Mouse (Mus musculus) CD4-positive naive resting alpha-beta T cell, adult 57 days (primary cell): Measurements from ENCODE around the gene Sbp. TPM values are rescaled to one million over a fixed set of nuclear protein-coding genes. Genes with fewer than 3 reads are reported as not detected.

Experiments used
- total RNA-seq: library from RNA; stranded (reverse); gene quantifications from one replicate; pipeline ENCODE4 v1.2.4, GENCODE M21; 2023

The Sbp gene
- total RNA-seq: not detected

GRCm38 (mm10) chr17:23941372-23941771 lies at the start of gene Sbp:
TSS of gene Sbp (plus strand) at chr17:23941672.

GRCm38 (mm10) chr17:23917158-23917557 lies 24.3 kb upstream of the Sbp start, which contains the start of gene Dcpp3:
TSS of gene Dcpp3 (plus strand) at chr17:23917458.

GRCm38 (mm10) chr17:23955174-23955573 lies 13.7 kb downstream of the Sbp start, which contains the start of gene Sbpl:
TSS of gene Sbpl (minus strand) at chr17:23955274.

GRCm38 (mm10) chr17:23980297-23980909 lies 38.9 kb downstream of the Sbp start, which contains the start of gene Prss30:
TSS of gene Prss30 (minus strand) at chr17:23980566.

Other genes starting within 250 kb of the Sbp start
- not detected for gene 1520401A03Rik, start 218.9 kb upstream of the Sbp start, total RNA-seq
- 36.2 TPM for gene Pkmyt1, start 215.3 kb upstream of the Sbp start, total RNA-seq
- gene Paqr4, start 200.8 kb upstream of the Sbp start, total RNA-seq: 2.6 TPM
- gene Kremen2, start 195.8 kb upstream of the Sbp start, total RNA-seq: 0.89 TPM
- gene Flywch1, start 170.1 kb upstream of the Sbp start, total RNA-seq: 27.5 TPM
- gene Flywch2, start 155.6 kb upstream of the Sbp start, total RNA-seq: not detected
- 1,442 TPM for gene Srrm2, start 151.1 kb upstream of the Sbp start, total RNA-seq
- 199 TPM for gene Elob, start 112.5 kb upstream of the Sbp start, total RNA-seq
- not detected for gene Prss33, start 105.6 kb upstream of the Sbp start, total RNA-seq
- not detected for gene Prss32, start 97.8 kb upstream of the Sbp start, total RNA-seq
- 1.4 TPM for gene Prss41, start 97.5 kb upstream of the Sbp start, total RNA-seq
- gene Prss21, start 73.6 kb upstream of the Sbp start, total RNA-seq: not detected
- not detected for gene Dcpp1, start 60.8 kb upstream of the Sbp start, total RNA-seq
- not detected for gene Dcpp2, start 60.8 kb upstream of the Sbp start, total RNA-seq
- not detected for gene Dcpp3, start 24.2 kb upstream of the Sbp start, total RNA-seq
- not detected for gene Sbpl, start 13.6 kb downstream of the Sbp start, total RNA-seq
- gene Prss30, start 38.9 kb downstream of the Sbp start, total RNA-seq: not detected
- not detected for gene Prss22, start 56.4 kb downstream of the Sbp start, total RNA-seq
- gene Prss27, start 96.5 kb downstream of the Sbp start, total RNA-seq: not detected
- gene Kctd5, start 131.8 kb downstream of the Sbp start, total RNA-seq: 32.5 TPM
- 97.8 TPM for gene Pdpk1, start 209.3 kb downstream of the Sbp start, total RNA-seq
- gene Amdhd2, start 222.1 kb downstream of the Sbp start, total RNA-seq: 27.0 TPM
- 171 TPM for gene Atp6v0c, start 228.0 kb downstream of the Sbp start, total RNA-seq